Mouse (Mus musculus) embryo, embryonic 10.5 days (tissue): ENCODE measurements at regions not wholly inside any gene's neighbourhood (a gene's known extent, or its start where the extent isn't known, plus 50 kb on each side); places are given as distances from the start of the nearest gene placed in this dataset.

Experiments
- DNase-seq: peaks from one replicate; pipeline ENCODE4 v3.0.0-alpha.2; 2015; ENCODE audit warnings: low spot score

DNA sequence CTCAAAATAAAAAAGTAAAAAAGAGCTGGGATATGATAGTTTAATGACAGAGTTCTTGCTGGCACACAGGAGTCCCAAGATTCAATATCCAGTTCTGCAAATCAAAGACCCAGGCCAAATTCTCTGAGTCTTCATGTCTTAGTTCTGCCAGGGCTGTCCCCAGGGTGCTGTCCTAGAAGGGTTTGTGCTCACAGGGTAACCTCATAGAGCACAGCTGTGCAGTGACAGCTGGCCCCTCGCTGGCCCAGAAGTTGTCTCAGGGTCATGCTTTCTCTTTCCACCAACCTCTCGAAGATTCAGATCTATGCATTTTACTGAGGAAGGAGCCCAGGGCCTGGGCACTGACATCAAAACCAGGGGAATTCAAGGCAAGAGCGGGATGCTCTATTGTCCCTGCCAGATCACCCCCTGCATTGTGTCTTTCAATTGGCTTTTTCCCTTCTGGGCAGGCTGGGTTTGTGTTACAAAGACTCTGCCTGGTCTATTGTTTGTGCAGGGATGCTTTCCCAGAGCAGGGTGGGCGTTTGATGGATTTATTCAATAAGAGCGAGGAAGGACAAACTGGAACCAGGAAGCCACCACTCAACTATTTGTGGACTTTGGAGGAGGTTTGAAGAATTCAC lies 121.9 kb upstream of the Serp2 start:
- peak; percentile 68 for DNase-seq

- no peak for DNase-seq
These were observed 118.3 kb upstream of the Serp2 start for GRCm38 (mm10) chr14:76674949-76675348.

DNA sequence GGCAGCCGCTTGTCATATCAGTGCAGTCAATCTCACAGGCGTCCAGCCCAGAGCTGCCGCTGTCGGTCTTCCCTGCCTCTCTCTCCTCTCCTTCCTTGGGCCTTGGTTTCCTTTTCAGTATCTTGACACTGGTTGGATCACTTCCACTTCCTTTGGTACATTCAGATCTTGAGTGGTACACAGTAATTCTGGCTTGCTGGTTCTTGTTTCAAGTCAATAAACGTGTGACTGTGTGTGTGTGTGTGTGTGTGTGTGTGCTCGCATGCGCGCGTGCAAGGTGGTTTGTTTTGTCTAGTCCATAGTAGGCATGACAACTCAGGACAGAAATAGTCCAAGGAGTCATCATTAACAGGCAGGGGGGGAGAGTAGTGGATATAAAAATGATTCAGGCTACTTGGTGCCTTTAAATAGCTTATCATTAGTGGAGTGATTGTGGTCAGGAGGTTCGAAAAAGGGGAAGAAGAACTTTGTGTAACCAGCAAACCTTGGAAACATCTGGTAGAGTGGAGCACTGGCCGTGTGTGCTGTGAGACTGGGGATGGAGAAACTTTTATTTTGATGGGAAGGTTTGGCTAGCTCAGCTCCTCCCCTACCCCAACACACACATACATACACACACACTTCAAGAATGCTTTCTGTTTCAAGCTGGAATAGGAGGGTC lies 117.1 kb upstream of the Serp2 start:
- no peak for DNase-seq

- no peak for DNase-seq
These were observed 116.2 kb upstream of the Serp2 start for GRCm38 (mm10) chr14:76672899-76673298.

DNA sequence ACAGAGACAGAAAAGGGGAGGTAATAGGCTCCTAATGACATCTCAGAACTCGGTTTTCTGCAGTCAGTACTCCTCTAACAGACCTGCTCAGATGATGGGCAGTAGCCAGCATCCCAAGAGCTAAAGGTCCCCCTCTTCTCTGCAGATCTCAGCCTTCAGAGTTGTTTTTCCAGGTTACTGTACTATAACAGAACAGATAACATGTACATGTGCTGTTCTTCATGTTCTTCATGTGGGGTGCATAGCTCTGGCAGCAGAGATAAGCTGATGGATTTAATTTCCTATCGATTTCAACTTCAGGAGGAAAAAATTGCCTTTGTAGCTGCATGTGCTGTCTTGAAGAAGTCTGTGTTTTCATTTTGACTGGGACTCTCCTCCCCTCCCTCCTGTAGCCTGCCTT lies 115.8 kb upstream of the Serp2 start:
- no peak for DNase-seq

GRCm38 (mm10) chr14:76671023-76671422 lies 114.3 kb upstream of the Serp2 start:
- DNase-seq: no peak

GRCm38 (mm10) chr14:76665754-76666371 lies 109.2 kb upstream of the Serp2 start:
- no peak for DNase-seq

DNA sequence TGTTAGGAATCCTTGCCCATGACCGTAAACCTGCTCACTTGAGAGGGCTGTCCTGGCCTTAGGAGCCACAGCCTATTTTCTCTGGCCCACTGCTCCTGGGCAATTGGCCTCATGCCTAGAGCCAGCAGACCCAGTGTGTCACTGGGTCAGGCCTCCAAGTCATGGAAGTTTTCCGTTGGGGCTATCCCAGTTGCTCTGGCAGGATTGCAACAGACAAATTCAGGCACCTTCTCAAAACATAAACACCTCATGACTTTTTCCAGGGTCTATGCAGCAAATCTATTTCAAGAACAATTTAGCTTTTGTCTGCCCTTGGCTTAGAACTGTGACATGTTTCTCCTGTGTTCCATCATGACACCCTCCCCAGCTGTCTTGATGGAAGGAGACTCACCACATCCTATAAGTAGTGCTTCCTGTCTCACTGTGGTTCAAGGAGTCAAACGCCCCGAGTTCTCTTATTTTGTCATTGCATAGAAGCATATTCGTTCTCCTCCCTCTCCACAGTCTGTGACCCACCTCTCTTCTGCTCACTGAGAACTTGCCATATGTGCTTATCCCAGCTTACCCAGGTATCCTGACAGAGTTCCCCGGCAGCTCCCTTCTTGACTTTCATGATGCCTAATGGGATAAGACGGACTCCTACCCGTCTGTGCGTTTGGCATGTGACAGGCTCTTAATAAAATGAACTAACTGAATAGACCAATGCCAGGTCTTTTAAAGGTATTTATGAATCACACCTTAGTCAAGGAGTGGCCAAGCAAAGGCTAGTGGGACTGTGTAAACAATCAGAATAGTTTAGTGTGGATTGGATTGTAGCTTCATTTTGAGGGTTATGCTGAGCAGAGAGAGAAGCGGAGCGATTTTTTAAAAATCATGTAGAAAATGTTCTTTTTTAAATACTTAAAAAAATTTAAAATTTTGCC lies 108.2 kb upstream of the Serp2 start:
- no peak for DNase-seq

DNA sequence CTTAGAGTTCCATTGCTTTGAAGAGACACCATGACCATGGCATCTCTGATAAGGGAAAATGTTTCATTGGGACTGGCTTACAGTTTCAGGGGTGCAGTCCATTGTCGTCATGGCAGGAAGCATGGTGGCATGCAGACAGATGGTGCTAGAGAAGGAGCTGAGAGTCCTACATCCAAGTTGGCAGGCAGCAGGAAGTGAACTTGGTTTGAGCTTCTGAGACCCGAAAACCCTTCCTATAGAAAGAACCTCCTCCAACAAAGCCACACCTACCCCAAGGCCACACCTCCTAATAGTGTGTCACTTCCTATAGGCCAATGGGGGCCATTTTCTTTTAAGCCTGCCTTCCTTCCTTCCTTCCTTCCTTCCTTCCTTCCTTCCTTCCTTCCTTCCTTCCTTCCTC lies 107.1 kb upstream of the Serp2 start:
- no peak for DNase-seq

DNA sequence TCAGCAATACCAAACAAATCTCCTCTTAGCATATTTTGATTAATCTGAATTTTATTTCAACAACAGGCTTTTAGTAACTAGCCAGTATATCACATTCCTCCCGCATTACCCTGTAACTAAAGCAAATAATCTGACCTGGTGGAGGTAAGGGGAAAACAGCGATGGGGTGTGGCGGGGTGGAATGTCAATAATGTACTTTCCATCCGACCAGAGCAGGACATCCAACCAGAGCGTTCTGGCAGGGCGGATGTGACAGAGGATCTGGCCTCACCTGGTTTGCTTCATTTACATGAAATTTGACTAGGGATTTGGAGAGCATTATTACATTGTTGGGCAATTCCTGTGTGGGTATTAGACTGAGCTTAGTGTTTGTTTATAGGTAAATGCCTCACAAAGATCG lies 106.2 kb upstream of the Serp2 start:
- no peak for DNase-seq

DNA sequence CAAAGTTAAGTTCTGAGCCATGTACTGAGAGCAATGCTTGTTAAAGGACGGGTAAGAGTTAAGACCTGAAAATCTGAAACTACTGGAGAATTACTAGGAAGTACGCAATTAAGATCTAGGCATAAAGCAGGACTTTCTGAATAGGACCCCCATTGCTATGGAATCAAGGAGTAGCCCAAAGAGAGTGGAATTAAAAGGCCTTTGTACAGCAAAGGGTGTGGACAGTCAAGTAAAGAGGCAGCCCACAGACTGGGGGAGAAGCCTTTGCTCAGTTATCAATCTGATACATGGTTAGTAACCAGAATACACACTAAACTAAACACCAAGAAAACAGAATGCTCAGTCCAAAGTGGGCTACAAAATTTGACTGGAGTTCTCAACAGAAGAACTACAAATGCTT lies 104.2 kb upstream of the Serp2 start:
- no peak for DNase-seq

DNA sequence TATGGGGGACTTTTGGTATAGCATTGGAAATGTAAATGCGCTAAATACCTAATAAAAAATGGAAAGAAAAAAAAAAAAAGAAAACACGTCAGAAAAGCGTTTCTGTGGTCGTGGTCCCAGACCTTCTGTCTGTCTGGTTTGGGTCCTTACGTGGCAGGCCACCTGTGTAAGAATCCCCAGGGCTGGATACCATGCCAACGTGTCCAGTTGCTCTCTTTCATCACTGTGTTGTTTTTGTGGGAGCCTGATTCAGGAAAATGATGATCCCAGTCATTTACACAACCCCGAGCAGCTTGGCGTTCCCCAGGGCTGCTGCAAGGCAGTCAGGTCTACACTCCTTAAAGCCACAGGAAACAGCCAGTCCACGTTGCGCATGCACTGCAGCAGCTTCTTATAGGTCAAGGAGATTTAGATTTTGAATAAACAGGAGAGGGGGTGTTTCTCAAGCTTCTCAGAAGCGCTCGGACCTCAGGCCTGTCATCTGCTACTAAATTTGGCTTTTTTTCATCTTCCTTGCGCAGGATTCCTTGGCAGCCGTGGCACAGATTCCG lies 102.3 kb upstream of the Serp2 start:
- no peak for DNase-seq

GRCm38 (mm10) chr14:76657784-76658610 lies 101.3 kb upstream of the Serp2 start:
- peak; percentile 59 for DNase-seq

GRCm38 (mm10) chr14:76657375-76657774 lies 100.7 kb upstream of the Serp2 start:
- DNase-seq: no peak

- peak; percentile 66 for DNase-seq
These were observed 95.9 kb upstream of the Serp2 start for GRCm38 (mm10) chr14:76652356-76653126.

DNA sequence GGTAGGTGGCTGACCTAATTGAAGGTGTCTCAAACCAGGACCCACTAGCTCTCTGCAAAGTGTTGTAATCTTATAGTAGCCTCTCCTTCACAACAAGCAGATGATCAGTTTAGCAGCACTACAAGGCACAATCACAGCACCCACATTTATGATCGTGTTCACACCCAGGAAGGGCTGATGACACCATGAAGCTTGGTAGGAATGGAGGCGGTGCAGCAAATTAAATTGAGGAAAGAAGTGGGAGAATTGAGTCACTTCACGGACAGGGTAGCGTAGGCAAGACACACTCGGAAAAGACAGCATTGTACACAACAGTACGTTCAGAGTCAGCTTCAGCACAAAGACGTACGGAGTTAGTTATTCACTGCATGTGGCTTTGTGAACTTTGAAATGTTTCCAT lies 94.4 kb upstream of the Serp2 start:
- no peak for DNase-seq

- DNase-seq: no peak
These were observed 93.2 kb upstream of the Serp2 start for GRCm38 (mm10) chr14:76649927-76650326.

DNA sequence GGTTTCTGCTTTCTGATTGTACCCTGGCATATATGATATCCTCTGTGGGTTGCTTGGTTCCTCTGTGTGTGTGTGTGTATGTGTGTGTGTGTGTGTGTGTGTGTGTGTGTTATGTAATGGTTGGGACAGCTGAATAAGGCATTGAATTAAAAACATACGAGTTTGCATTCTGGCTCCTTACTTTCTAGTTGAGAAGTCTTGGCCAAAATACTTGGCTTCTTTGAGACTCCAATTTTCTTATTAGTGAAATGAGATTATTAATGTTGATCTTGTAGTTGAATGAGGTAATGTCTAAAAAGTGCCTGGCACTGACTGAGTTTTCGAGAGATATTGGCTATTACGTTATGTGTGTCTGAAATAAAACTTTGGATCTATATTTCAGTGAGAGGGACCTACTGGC lies 88.0 kb upstream of the Serp2 start:
- DNase-seq: no peak

- DNase-seq: no peak
These were observed 85.3 kb upstream of the Serp2 start for GRCm38 (mm10) chr14:76641752-76642529.

DNA sequence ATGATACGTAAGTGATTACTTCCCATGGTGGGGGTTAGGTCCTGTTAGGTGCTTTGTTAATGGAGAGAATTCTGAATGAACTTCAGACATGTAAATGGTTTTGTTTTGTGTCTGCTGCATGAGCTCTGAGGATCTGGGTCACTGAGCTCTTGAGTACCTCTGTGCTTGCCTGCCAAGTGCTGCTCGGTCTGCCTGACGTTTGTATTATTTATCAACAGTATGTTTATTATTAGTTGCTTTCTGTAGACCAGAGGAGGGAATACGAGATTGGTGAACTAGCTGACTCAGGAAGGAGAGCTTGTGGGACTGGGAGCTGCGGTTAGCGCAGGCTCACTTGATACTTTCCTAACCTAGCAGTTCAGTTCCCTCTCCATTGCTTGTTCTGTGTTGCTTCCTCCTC lies 76.5 kb upstream of the Serp2 start:
- DNase-seq: no peak
